Mouse (Mus musculus): ENCODE measurements around the gene Gm21731.

DNA sequence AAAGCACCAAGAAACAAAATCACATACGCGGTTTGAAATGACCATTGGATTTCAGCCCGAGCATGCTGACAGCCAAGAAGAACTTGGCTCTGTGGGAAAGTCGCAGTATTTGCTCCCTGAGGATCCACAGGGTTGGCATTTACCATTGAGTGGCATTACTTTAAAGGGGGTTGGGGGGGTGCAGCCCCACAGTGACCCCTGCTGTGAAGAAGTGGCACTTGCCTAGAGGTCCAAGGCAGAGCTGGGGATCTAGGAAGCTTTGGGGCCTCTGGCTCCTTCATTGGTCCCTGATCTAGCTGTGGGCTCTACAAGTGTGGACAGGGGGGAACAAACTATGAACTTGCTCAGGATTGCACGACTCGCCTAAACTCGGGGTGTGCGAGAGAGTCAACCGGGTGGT lies 39.9 kb downstream of the Gm21731 start:
- TF ChIP-seq POLR2A (IDR thresholded peaks at IDR 0.05; ENCODE audit: extremely low read depth, insufficient read depth, low read length): no peak
- TF ChIP-seq CTCF (IDR thresholded peaks at IDR 0.05; ENCODE audit: extremely low read depth, insufficient read depth, low read length): no peak

Measured in cortical plate, adult 2 months (tissue).